Mouse (Mus musculus) C2C12 (cell line): Measurements from ENCODE around the gene Rxylt1.

ENCODE experiments used
- CTCF ChIP-seq: IDR thresholded peaks from one replicate; pipeline ENCODE4 v1.5.1; 2011; ENCODE audit not compliant: control insufficient read depth, insufficient read depth, insufficient read length
- FOSL1 ChIP-seq: IDR thresholded peaks from one replicate; pipeline ENCODE4 v1.8.0; 2011; ENCODE audit warnings: mild to moderate bottlenecking, low read length; ENCODE audit not compliant: poor library complexity, insufficient read depth, severe bottlenecking
- MYOG ChIP-seq: IDR thresholded peaks from one replicate; pipeline ENCODE4 v1.6.1; 2011; ENCODE audit not compliant: control insufficient read depth, insufficient read length; ENCODE audit errors: extremely low read depth
- USF1 ChIP-seq: IDR thresholded peaks from one replicate; pipeline ENCODE4 v1.6.1; 2011; ENCODE audit warnings: low read depth, mild to moderate bottlenecking, control low read depth, moderate library complexity

DNA sequence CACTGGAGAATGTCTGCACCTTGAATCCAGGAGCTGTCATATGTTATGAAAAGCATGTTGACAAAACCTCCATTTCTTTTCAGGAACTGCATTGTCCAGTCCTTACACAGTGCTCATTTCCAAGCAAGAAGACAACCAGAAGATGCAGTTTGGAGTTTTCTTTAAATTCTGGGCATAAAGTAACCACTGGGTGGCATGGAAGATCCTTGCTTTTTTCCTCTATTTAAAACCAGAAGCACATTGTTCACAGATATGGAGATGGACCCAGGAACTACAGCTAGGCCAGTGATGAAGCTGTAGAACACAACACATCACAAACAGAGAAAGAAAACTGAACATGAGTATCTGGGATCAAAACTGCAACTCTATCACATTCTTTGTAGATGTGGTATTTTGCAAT, 28.0 kb downstream of the Rxylt1 start:
- TF ChIP-seq CTCF (no peak), MYOG (no peak), USF1 (no peak), FOSL1 (no peak)
